Mouse (Mus musculus) left cerebral cortex, adult 9 months (tissue): ENCODE data around the gene Rasgef1b.

Source experiments
- DNase-seq, 2 experiments: peaks; one replicate each; pipeline ENCODE4 v3.0.0; 2022; ENCODE audit warnings: low spot score in 2 of 2

Gene Rasgef1b

GRCm38 (mm10) chr5:99374460-99374859 is 354.4 kb downstream of the Rasgef1b start:
- DNase-seq, result no peak

DNA sequence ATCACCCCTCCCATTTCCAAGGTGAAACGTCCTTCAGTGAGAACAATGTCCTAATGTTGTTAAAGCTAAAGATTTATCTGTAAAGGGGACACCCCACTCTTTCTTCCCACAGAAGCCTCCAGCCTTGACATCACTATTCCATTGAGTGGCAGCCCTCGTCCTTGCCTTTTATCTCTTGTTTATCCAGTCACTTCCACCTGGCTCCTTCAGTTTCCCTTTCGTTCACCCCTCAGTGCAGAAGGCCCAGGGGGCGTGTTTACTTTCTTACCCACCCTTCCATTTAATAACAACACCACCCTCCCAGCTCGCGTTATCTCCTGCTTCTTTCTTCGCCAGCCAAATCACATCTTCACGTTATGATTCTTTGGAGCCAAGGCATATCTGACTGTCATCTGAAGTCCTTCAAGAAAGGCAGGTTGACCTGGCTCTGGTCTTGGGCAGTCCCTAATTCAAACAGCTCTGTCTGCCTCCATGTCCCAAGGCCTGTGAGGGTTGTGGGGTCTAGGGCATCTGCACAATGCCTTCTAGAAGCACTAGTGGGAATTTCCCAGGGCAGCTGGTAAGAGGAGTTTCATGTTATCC is 355.2 kb downstream of the Rasgef1b start:
- no peak for DNase-seq

GRCm38 (mm10) chr5:99370636-99371035 is 358.2 kb downstream of the Rasgef1b start:
- DNase-seq, result no peak

- DNase-seq, result no peak
Observed at GRCm38 (mm10) chr5:99369256-99369655, 359.6 kb downstream of the Rasgef1b start.

DNA sequence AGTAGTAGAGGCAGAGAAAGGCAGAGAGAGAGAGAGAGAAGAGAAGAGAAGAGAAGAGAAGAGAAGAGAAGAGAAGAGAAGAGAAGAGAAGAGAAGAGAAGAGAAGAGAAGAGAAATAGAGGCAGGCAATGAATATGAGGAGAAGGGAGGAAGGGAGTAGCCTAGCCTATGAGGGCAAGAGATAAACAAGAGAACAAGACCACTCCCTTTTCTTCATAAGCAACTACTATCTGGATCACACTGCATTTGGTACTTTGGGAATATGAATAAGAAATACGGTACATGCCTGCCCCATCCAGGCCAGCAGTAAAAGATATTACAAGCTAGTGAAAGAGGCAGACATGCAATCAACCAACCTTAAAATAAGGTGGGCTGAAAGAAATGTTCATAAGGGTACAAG is 360.2 kb downstream of the Rasgef1b start:
- DNase-seq, result no peak

DNA sequence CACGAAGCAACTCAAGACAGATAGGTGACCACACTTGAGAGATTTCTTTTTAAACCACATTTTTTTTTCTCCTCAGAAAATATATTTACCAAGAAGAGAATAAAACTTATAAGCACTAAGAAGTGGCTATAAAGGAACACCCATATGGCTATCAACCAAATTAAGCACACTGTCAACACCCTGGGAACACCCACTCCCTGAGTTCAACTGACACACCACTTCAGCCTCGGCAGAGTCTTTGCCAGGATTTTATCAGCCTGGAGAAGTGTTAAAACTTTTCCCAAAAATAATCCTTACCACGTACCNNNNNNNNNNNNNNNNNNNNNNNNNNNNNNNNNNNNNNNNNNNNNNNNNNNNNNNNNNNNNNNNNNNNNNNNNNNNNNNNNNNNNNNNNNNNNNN is 368.3 kb downstream of the Rasgef1b start:
- peak; percentile 69 to 75 for DNase-seq

DNA sequence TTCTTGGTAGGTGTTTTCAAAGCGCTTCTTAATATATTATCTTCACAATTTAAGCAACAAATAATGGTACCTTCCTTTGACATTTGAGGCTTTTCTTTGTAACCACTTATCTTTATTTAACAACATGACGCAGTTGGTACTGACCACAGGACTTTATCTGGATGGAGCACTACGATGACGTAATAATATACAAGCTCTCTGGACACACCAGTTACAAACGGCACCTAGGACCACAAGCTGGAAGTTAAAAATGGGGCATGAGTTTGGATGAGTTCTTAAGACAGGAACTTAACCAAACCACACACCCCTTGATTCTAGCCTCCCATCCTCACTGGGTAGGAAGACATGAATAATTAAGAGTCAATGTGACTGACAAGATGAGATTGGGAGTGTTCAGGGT is 369.6 kb downstream of the Rasgef1b start:
- no peak for DNase-seq

DNA sequence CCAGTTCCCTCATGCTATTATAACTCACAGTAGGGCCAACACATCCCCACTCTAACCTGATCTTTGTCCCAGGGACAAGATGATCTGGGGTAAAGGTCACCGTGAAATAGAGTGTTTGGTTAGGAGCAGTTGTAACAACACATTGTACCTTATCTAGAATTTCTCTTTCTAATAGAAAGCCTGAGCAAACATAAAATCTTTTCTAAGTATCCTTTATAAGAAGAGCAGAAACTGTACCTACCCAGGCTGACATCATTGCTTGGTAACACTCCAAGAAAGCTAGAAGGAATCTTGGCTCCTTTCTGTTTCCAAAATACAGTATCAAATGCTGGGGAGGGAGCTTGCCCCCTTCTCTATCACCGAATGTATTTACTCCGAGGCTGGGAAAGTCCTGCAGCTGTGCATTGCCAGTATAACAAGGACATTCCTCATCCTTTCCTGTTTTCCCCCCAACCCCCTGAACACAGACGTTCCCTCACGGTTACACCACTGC is 374.2 kb downstream of the Rasgef1b start:
- DNase-seq, result peak in 1 of 2 experiments; percentile 53

DNA sequence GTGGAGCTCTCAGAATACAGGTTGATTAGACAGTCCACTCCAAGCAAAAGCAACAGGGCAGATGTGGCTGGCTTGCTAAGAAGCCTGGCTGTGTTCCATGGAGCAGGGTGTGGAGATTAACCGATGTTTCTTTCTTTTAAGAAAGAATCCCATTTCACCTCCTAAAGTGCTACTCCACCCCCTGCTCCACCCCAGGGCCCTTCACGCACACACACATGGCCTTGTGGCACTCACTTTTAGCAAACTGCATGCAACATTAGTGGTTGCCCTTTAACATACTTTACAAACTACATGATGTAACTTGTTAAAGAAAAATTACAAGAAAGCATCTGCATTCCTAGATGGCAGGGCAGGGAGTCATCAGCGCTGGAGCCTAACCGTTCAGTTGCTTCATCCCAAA is 378.8 kb downstream of the Rasgef1b start:
- DNase-seq, result no peak

GRCm38 (mm10) chr5:99348257-99348849 is 380.5 kb downstream of the Rasgef1b start:
- DNase-seq, result no peak

- no peak for DNase-seq
Observed at GRCm38 (mm10) chr5:99342527-99342926, 386.3 kb downstream of the Rasgef1b start.

DNA sequence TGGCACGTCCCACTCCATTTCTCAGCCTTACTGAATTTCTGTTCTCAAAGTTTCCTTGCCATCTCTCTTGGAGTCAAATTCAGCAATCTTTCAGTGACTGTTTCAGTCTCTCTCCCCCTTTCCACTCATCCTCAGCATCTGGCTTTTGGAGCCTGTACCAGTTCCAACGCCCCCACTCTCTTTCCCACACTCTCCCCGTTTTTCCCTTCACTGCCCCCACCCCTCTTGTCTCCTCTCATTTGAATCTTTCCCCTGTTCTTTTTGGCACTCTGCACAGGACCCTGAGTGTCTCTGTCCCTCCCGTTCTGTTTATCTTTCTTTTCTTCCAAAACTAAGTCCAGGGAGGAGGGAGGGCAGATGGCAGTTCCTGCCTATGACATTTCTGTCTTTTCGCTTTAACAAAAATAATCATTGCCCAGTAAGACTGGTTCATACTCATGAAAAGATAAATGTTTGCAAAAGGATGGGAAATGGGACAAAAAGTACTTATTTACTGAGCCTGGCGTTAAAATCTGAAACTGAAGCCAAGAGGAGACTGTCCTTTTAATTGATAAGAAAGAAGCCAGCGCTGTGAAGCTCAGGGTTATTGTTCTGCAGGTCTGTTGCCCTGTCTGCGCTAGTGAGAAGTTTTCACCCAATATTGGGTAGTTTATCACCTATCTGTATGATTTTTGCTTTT is 388.4 kb downstream of the Rasgef1b start:
- no peak for DNase-seq

DNA sequence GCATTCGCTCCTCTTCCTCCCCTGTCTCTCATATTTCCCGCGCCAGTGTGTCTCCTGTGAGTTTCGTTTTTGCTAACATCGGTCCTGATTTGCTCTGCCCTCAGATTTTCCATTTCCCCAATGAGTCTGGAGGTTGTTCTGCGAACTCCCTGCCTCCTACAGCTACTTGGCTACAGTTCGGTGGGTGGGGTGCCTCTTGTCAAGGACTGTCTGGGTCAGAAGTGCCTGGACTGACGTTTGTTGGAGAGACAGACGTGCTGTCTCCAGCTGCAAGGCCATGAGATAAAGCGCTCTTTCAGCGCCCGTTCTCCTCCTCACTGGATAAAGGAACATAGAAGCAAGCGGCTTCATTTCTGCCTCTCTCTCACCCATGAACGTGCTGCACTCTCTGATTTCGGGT is 389.1 kb downstream of the Rasgef1b start:
- peak in 1 of 2 experiments; percentile 26 for DNase-seq

- no peak for DNase-seq
Observed at GRCm38 (mm10) chr5:99338826-99339225, 390.0 kb downstream of the Rasgef1b start.

DNA sequence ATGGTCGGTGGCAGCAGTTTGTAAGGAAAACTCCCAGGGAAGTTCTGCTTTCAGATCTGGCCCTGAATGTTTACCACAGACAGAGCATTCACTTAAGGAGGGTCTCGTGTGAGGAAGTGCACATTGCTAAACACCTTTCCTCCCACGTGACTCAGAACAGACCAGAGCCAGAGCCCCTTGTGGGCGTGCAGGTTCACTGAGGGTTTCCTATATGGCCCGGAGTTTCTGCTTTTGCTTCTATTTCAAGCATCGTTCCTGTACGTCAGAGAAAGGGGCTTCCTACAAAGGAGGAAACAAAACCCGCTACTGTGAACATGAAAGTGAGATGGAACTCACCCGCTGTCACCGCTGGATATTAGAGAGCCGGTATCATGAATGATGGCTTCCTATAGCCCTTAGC is 392.4 kb downstream of the Rasgef1b start:
- no peak for DNase-seq

DNA sequence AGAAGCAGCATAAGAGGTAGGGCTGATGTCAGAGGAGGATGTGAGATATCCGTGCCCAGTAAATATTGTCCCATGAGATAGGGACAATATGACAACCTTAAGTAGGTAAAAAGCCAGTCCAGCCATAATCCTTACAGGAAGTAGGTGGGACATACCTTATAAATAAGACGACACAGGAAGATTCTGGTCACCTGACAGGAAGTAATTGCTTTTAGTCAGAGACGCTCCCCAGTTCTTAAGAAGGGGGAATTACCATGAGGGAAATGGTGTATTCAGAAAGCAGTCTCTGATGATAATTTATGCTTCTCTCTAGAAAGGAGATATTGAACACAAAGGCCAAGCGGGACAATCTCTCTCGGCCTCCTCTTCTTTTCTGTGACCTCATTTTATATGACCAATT is 394.8 kb downstream of the Rasgef1b start:
- no peak for DNase-seq

- DNase-seq, result no peak
Observed at GRCm38 (mm10) chr5:99332021-99332420, 396.8 kb downstream of the Rasgef1b start.

DNA sequence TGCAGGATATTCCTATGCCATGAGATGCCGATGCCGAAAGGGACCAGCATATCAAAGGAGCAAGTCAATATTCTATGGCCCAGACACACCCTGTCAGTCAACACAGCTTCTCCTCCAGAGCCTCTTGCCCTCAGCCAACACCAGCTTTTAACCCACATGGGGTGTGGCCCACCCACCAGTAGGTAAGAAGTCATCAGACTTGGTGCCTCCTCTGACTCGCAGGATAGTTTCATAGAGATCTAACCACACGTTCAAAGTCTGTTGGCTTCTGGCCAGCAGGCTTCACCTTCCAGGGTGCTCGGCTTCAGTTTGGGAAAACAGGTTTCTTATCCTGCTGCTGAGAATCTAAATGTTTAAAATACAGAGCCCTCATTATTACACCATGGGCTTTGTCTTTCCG is 399.8 kb downstream of the Rasgef1b start:
- no peak for DNase-seq

- DNase-seq, result no peak
Observed at GRCm38 (mm10) chr5:99327019-99327418, 401.8 kb downstream of the Rasgef1b start.

GRCm38 (mm10) chr5:99325301-99325700 is 403.6 kb downstream of the Rasgef1b start:
- DNase-seq, result no peak

- DNase-seq, result no peak
Observed at GRCm38 (mm10) chr5:99320783-99321182, 408.1 kb downstream of the Rasgef1b start.

DNA sequence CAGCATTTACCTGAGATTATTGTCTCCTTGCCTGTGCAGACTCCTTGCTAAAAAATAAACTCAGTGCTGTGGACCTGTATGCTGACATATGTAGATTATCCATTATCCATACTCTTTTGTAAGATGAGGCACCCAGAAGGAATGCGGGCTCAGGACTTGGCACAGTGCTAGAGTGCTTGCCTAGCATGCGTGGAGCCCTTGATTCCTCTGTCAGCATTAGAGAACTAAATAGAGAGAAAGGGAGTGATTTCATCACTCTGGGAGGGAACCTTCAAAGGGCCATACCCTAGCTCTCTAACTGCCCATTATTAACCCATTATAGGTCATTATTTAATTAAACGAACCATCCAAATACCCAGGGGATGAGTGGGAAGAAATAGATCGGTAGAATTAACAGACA is 430.9 kb downstream of the Rasgef1b start:
- no peak for DNase-seq

DNA sequence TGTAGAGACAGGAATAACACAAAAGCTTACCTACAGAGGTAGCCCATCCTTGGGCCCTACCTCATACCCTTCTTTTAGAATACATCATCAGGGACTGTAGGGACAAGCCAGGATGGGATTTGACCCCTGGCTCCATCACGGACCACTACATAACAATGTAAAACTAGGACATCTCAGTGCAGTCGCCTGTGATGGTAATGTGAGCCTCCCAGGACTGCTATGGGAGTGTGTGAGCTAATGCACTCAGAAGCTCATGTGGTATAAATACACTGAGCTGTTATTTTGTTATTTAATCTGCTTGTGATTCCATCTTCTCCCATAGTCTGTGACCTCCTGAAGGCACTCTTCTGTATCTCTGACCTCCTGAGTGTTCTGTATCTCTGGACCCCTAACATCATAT is 432.5 kb downstream of the Rasgef1b start:
- no peak for DNase-seq
